Comparison of ENCODE assay signal across 8 mouse cellular contexts in genomic region chr9:63959129-63959932, GRCm38 (mm10).
DNase-seq lines count a peak whose midpoint lies in the region; ATAC-seq and TF ChIP-seq lines count a peak whose summit lies in the region.

No protein-coding gene starts in this region.

- peak; percentile 20; the same call in 1 of the 2 replicates for ATAC-seq in heart, embryonic 12.5 days (ENCODE audit: insufficient number of reproducible peaks, low FRiP score)
- ATAC-seq in kidney, postnatal 0 days (replicated peaks; ENCODE audit: low FRiP score, low read depth) = peak; percentile 50
- 0 out of 2 replicates have a peak, but pooled peaks have one; percentile 32 for ATAC-seq in stomach, embryonic 15.5 days (ENCODE audit: insufficient read depth, low FRiP score, low read depth)

- 33% methylated on average over 17 of the region's 17 CpGs for WGBS in heart, embryonic 12.5 days
- WGBS in kidney, postnatal 0 days = 29% methylated on average over 17 of the region's 17 CpGs
- 30% methylated on average over 17 of the region's 17 CpGs for WGBS in stomach, embryonic 15.5 days

- no peaks in the 10 kb centered on the region for H3K27me3 ChIP-seq in heart, embryonic 12.5 days (replicated peaks)
- no peaks in the 10 kb centered on the region for H3K27me3 ChIP-seq in kidney, postnatal 0 days (ENCODE audit: insufficient read depth, low read length)
- no peaks in the 10 kb centered on the region for H3K27me3 ChIP-seq in stomach, embryonic 15.5 days (replicated peaks)

- DNase-seq in cerebellum, postnatal 14 days = peak; percentile 49 to 62
- DNase-seq in cerebellum, adult 9-10 months = no peak
- DNase-seq in embryo, embryonic 10 days (ENCODE audit: low spot score) = peak; percentile 91
- peak; percentile 90 for DNase-seq in kidney, postnatal 0 days (ENCODE audit: low spot score)
- DNase-seq in lung, postnatal 25 days (ENCODE audit: low spot score) = peak; percentile 66
- no peak for DNase-seq in frontal cortex, postnatal 14 days (ENCODE audit: low spot score in 2 of 2)

- H3K27ac ChIP-seq in heart, embryonic 12.5 days (ENCODE audit: poor library complexity, severe bottlenecking) = peak overlapping the region; percentile 89
- peak overlapping the region; percentile 93 for H3K27ac ChIP-seq in kidney, postnatal 0 days
- peak overlapping the region; percentile 92 for H3K27ac ChIP-seq in stomach, embryonic 15.5 days

- H3K4me3 ChIP-seq in heart, embryonic 12.5 days = no peak overlapping the region
- H3K4me3 ChIP-seq in kidney, postnatal 0 days (replicated peaks; ENCODE audit: low read depth, low read length) = no peak overlapping the region
- H3K4me3 ChIP-seq in stomach, embryonic 15.5 days (replicated peaks) = no peak overlapping the region

- H3K4me2 ChIP-seq in heart, embryonic 12.5 days = peak overlapping the region; percentile 48
- H3K4me2 ChIP-seq in kidney, postnatal 0 days (ENCODE audit: low read length) = peak overlapping the region; percentile 39
- peak overlapping the region; percentile 40 for H3K4me2 ChIP-seq in stomach, embryonic 15.5 days

- peaks cover 98% of the 10 kb centered on the region for H3K4me1 ChIP-seq in heart, embryonic 12.5 days (replicated peaks)
- peaks cover 70% of the 10 kb centered on the region for H3K4me1 ChIP-seq in kidney, postnatal 0 days (replicated peaks; ENCODE audit: insufficient read depth, low read length)
- H3K4me1 ChIP-seq in stomach, embryonic 15.5 days = peaks cover 67% of the 10 kb centered on the region

- H3K9me3 ChIP-seq in heart, embryonic 12.5 days (replicated peaks) = no peaks in the 10 kb centered on the region
- H3K9me3 ChIP-seq in kidney, postnatal 0 days (replicated peaks; ENCODE audit: low read length) = no peaks in the 10 kb centered on the region
- no peaks in the 10 kb centered on the region for H3K9me3 ChIP-seq in stomach, embryonic 15.5 days

- peaks cover 1% of the 10 kb centered on the region; the same call in 1 of the 2 replicates for H3K36me3 ChIP-seq in heart, embryonic 12.5 days
- no peaks in the 10 kb centered on the region for H3K36me3 ChIP-seq in kidney, postnatal 0 days (ENCODE audit: insufficient read depth, low read length)
- H3K36me3 ChIP-seq in stomach, embryonic 15.5 days = no peaks in the 10 kb centered on the region

- H3K9ac ChIP-seq in heart, embryonic 12.5 days = peak overlapping the region; percentile 67
- H3K9ac ChIP-seq in kidney, postnatal 0 days (ENCODE audit: low read depth, low read length) = peak overlapping the region; percentile 44; the same call in 1 of the 2 replicates
- no peak overlapping the region for H3K9ac ChIP-seq in stomach, embryonic 15.5 days

- TF ChIP-seq CTCF in kidney, postnatal 0 days (IDR thresholded peaks at IDR 0.05; ENCODE audit: low read depth) = peak; percentile 94

Comparison
In these comparisons a context has a peak if more than half of its experiments do, and no peak if none do; other contexts are left out.
1. DNase-seq: peak in cerebellum, postnatal 14 days (2 of 2), embryo, embryonic 10 days (single experiment), kidney, postnatal 0 days (single experiment) and lung, postnatal 25 days (single experiment); none in cerebellum, adult 9-10 months (single experiment) and frontal cortex, postnatal 14 days (0 of 2).
2. Peak in every context shown above with its lines, with median percentiles within 50 percentile points of each other: ATAC-seq, H3K27ac ChIP-seq and H3K4me2 ChIP-seq.